Mouse (Mus musculus) stomach, postnatal 0 days (tissue): ENCODE measurements around the gene Pik3c2b. TPM values are rescaled to one million over a fixed set of nuclear protein-coding genes. Genes with fewer than 3 reads are reported as not detected.

Experiments used
- ATAC-seq: fragments of 200-750 bp; cut with Nextera tagmentation; 2 replicates; pipeline ENCODE4 v1.8.0; 2017; ENCODE audit not compliant: low FRiP score, low TSS enrichment
- DNase-seq: peaks from one replicate; pipeline ENCODE4 v3.0.0-alpha.2; 2016; ENCODE audit warnings: low spot score
- H3K27ac ChIP-seq: fragments of 300-500 bp; sonication (generic); replicated peaks from 2 replicates; pipeline ENCODE4 v1.5.1; 2014; ENCODE audit warnings: mild to moderate bottlenecking, control low read depth
- H3K27me3 ChIP-seq: fragments of 300-500 bp; sonication (generic); 2 replicates; pipeline ENCODE4 v1.6.1; 2014; ENCODE audit warnings: low read length; ENCODE audit not compliant: control insufficient read depth, insufficient read depth
- H3K36me3 ChIP-seq: fragments of 300-500 bp; sonication (generic); 2 replicates; pipeline ENCODE4 v1.6.1; 2014; ENCODE audit warnings: low read length, mixed read lengths; ENCODE audit not compliant: control insufficient read depth, insufficient read depth
- H3K4me1 ChIP-seq: fragments of 300-500 bp; sonication (generic); replicated peaks from 2 replicates; pipeline ENCODE4 v1.6.1; 2014; ENCODE audit warnings: antibody characterized with exemption; ENCODE audit not compliant: control insufficient read depth, insufficient read depth
- H3K4me2 ChIP-seq: fragments of 300-500 bp; sonication (generic); replicated peaks from 2 replicates; pipeline ENCODE4 v1.6.1; 2014; ENCODE audit warnings: low read depth, mild to moderate bottlenecking, control low read depth, moderate library complexity
- H3K4me3 ChIP-seq: fragments of 300-500 bp; sonication (generic); 2 replicates; pipeline ENCODE4 v1.5.1; 2014; ENCODE audit warnings: low read depth, low read length, control low read depth
- H3K9ac ChIP-seq: fragments of 300-500 bp; sonication (generic); 2 replicates; pipeline ENCODE4 v1.6.1; 2014; ENCODE audit warnings: mild to moderate bottlenecking, low read length, control low read depth, mixed read lengths
- H3K9me3 ChIP-seq: fragments of 300-500 bp; sonication (generic); 2 replicates; pipeline ENCODE4 v1.6.1; 2016; ENCODE audit warnings: low read length; ENCODE audit not compliant: control insufficient read depth
- CTCF ChIP-seq: IDR thresholded peaks from 2 replicates; pipeline ENCODE4 v1.5.1; 2016; ENCODE audit warnings: antibody characterized with exemption, low read depth, mild to moderate bottlenecking, moderate library complexity
- EP300 ChIP-seq: optimal IDR thresholded peaks from 2 replicates; pipeline ENCODE3; 2016; ENCODE audit warnings: antibody characterized with exemption
- WGBS: fragments of 180-500 bp; shearing (Covaris S2); extraction: QIAGEN DNeasy Blood & Tissue Kit; methylation state at CpG from one replicate; pipeline ENCODE4 v1.1.7; 2014; 5-methylcytosine and 5-hydroxymethylcytosine counted together
- polyA plus RNA-seq: library from polyadenylated mRNA; unstranded; fragments of >200 nt; fragmentation: Nextera tagmentation; extraction: Ambion mirVana; gene quantifications from 2 replicates; pipeline ENCODE4 v1.2.1, GENCODE M21; 2015

Gene Pik3c2b
- polyA plus RNA-seq, 1 experiment from 2014 or later, result 4.2 TPM

DNA sequence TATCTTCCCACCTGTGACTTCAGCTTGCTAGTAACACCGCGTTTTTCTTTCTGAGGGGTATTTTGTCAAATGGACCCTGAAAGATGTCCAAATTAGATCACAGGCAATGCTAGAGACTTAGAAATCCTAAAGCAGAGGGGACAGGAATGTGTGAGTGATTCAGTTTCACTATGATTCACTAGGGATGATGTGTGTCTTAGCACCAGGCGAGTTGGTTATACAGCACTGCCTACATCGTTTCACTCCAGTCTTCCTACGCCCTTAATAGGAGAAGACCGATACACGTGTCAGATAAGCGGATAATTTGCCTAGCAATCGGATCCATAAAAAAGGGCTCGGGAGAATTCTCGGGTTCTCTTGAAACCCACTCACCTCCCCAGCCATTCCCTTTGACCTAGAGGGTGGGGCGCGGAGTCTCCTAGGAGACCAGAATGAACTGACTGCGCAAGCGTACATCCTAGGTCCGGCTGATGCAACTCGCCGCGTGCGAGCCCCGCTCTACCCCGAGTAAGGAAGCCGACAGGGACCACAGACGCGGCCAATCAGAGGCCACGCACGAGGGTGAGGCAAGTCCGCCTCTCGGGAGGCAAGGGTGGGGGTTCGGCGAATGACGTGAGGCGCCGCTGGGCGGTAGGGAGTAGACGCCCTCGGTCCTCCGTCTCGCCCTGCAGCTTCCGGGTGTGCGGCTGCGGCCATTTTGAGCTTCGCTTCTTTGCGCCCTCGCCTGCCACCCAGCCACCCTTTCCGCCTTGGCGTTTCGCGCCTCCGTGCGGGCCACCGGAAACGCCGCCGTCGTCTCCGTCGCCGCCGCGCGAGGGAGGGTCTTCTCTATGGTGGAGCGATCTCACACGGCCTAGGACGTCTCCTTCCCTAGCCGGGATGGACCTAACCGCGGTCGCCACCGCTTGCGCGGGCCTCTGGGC is 85.4 kb downstream of the Pik3c2b start, which contains the start of gene Ppp1r15b:
Gene Ppp1r15b, plus strand, starts transcription at position 506 of the 923 bp plus-strand sequence.
- H3K4me1 ChIP-seq, result no peaks in the 10 kb centered on the region
- H3K9ac ChIP-seq, result peak within 1 kb of the TSS; percentile 99
- no peaks in the 10 kb centered on the region for H3K36me3 ChIP-seq
- H3K4me3 ChIP-seq, result peak within 1 kb of the TSS; percentile 99
- WGBS, result under 1% methylated on average over 71 of the region's 72 CpGs
- no peaks in the 10 kb centered on the region for H3K27me3 ChIP-seq
- peak; percentile 99 for DNase-seq
- peak within 1 kb of the TSS; percentile 99 for H3K27ac ChIP-seq
- H3K4me2 ChIP-seq, result peak within 1 kb of the TSS; percentile 96
- no peaks in the 10 kb centered on the region for H3K9me3 ChIP-seq
- TF ChIP-seq EP300 (peak; percentile 27), CTCF (no peak; the same call in 1 of the 2 replicates)
- ATAC-seq, result peak; percentile 99

GRCm38 (mm10) chr1:133131561-133131905 is 86.1 kb downstream of the Pik3c2b start:
- TF ChIP-seq EP300, result no peak
- TF ChIP-seq CTCF, result no peak
- Histone ChIP-seq H3K9ac (peak overlapping the region; percentile 99), H3K4me2 (peak overlapping the region; percentile 96), H3K27me3 (no peaks in the 10 kb centered on the region), H3K27ac (peak overlapping the region; percentile 99), H3K36me3 (0 out of 2 replicates have a peak, but pooled peaks cover 2% of the 10 kb centered on the region), H3K9me3 (no peaks in the 10 kb centered on the region), H3K4me1 (no peaks in the 10 kb centered on the region), H3K4me3 (peak overlapping the region; percentile 99)
- 0% methylated on average over 26 of the region's 35 CpGs for WGBS
- no peak for ATAC-seq
- DNase-seq, result no peak

DNA sequence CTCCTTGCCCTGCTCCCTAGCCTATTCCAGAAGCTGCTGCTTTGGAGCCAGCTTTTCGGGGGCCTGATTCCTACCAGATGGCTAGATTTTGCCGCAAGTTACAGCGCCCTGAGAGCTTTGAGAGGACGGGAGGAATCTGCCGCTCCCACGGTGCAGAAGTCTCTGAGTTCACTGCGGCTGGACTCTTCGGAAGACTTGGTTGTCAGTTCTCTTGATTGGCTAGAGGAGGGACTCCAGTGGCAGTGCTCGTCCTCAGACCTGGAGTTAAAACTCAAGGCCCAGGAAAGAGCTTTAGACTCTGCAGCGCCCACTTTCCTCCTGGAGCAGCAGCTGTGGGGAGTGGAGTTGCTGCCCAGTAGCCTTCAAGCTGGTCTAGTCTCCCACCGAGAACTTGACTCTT is 86.5 kb downstream of the Pik3c2b start:
- no peak for TF ChIP-seq CTCF
- no peak for TF ChIP-seq EP300
- Histone ChIP-seq H3K36me3 (peaks cover 3% of the 10 kb centered on the region; the same call in 1 of the 2 replicates), H3K27me3 (no peaks in the 10 kb centered on the region), H3K9ac (peak overlapping the region; percentile 99), H3K4me2 (peak overlapping the region; percentile 96), H3K27ac (peak overlapping the region; percentile 99), H3K4me3 (peak overlapping the region; percentile 99), H3K9me3 (no peaks in the 10 kb centered on the region), H3K4me1 (no peaks in the 10 kb centered on the region)
- DNase-seq, result peak; percentile 37
- ATAC-seq, result no peak
- 0% methylated on average over 11 of the region's 11 CpGs for WGBS

- Histone ChIP-seq H3K4me3 (peak overlapping the region; percentile 99), H3K9ac (peak overlapping the region; percentile 99), H3K9me3 (no peaks in the 10 kb centered on the region), H3K27me3 (no peaks in the 10 kb centered on the region), H3K27ac (peak overlapping the region; percentile 99), H3K4me1 (no peaks in the 10 kb centered on the region), H3K36me3 (peaks cover 8% of the 10 kb centered on the region; the same call in 1 of the 2 replicates), H3K4me2 (peak overlapping the region; percentile 96)
- 3% methylated on average over 26 of the region's 26 CpGs for WGBS
- no peak for ATAC-seq
- no peak for DNase-seq
- TF ChIP-seq CTCF (no peak), EP300 (no peak)
Observed at GRCm38 (mm10) chr1:133132388-133133326, 87.2 kb downstream of the Pik3c2b start.

GRCm38 (mm10) chr1:133133425-133133824 is 88.0 kb downstream of the Pik3c2b start:
- no peaks in the 10 kb centered on the region for H3K9me3 ChIP-seq
- 6% methylated on average over 2 of the region's 2 CpGs for WGBS
- H3K9ac ChIP-seq, result peak overlapping the region; percentile 99
- peak; percentile 34 for DNase-seq
- TF ChIP-seq CTCF (no peak), EP300 (no peak)
- no peaks in the 10 kb centered on the region for H3K4me1 ChIP-seq
- no peak for ATAC-seq
- peaks cover 8% of the 10 kb centered on the region; the same call in 1 of the 2 replicates for H3K36me3 ChIP-seq
- no peaks in the 10 kb centered on the region for H3K27me3 ChIP-seq
- peak overlapping the region; percentile 99 for H3K4me3 ChIP-seq
- peak overlapping the region; percentile 99 for H3K27ac ChIP-seq
- H3K4me2 ChIP-seq, result peak overlapping the region; percentile 96
